Mouse (Mus musculus) liver, postnatal 0 days (tissue): ENCODE measurements at regions not wholly inside any gene's neighbourhood (a gene's known extent, or its start where the extent isn't known, plus 50 kb on each side); places are given as distances from the start of the nearest gene placed in this dataset.
"Not testable (repeated sequence)": the region's sequence is repeated elsewhere in the genome, so short reads cannot be mapped to it uniquely, and the experiment has no call there.

Source experiments
- ATAC-seq: fragments of 200-750 bp; cut with Nextera tagmentation; 2 replicates; pipeline ENCODE4 v1.8.0; 2017; ENCODE audit warnings: mild to moderate bottlenecking, moderate library complexity
- DNase-seq: peaks from one replicate; pipeline ENCODE4 v3.0.0-alpha.2; 2016
- H3K27ac ChIP-seq: fragments of 300-500 bp; sonication (generic); 2 replicates; pipeline ENCODE4 v1.5.1; 2014; ENCODE audit warnings: antibody characterized with exemption, moderate library complexity, mild to moderate bottlenecking, low read depth
- H3K27me3 ChIP-seq: fragments of 300-500 bp; sonication (generic); 2 replicates; pipeline ENCODE4 v1.6.1; 2014; ENCODE audit warnings: low read length, control low read depth, mixed read lengths; ENCODE audit not compliant: insufficient read depth
- H3K36me3 ChIP-seq: fragments of 300-500 bp; sonication (generic); replicated peaks from 2 replicates; pipeline ENCODE4 v1.6.1; 2014; ENCODE audit warnings: mild to moderate bottlenecking, control low read depth, low read length, moderate library complexity, mixed read lengths; ENCODE audit not compliant: insufficient read depth
- H3K4me1 ChIP-seq: fragments of 300-500 bp; sonication (generic); 2 replicates; pipeline ENCODE4 v1.6.1; 2014; ENCODE audit warnings: antibody characterized with exemption, mild to moderate bottlenecking, control low read depth; ENCODE audit not compliant: insufficient read depth
- H3K4me2 ChIP-seq: fragments of 300-500 bp; sonication (generic); 2 replicates; pipeline ENCODE4 v1.6.1; 2014; ENCODE audit warnings: low read depth, mild to moderate bottlenecking, low read length, moderate library complexity, mixed read lengths
- H3K4me3 ChIP-seq: fragments of 300-500 bp; sonication (generic); 2 replicates; pipeline ENCODE4 v1.5.1; 2014; ENCODE audit warnings: low read depth, low read length
- H3K9ac ChIP-seq: fragments of 300-500 bp; sonication (generic); replicated peaks from 2 replicates; pipeline ENCODE4 v1.6.1; 2014; ENCODE audit warnings: mild to moderate bottlenecking, moderate library complexity
- H3K9me3 ChIP-seq: fragments of 300-500 bp; sonication (generic); 2 replicates; pipeline ENCODE4 v1.6.1; 2016; ENCODE audit warnings: mild to moderate bottlenecking, control low read depth, low read length, mixed read lengths
- CTCF ChIP-seq: sonication (generic); IDR thresholded peaks from 2 replicates; pipeline ENCODE4 v1.5.1; 2016; ENCODE audit warnings: antibody characterized with exemption, low read depth
- EP300 ChIP-seq: IDR thresholded peaks from 2 replicates; pipeline ENCODE4 v1.6.1; 2016; ENCODE audit warnings: antibody characterized with exemption, low read depth, mild to moderate bottlenecking
- WGBS: fragments of 180-500 bp; shearing (Covaris S2); extraction: QIAGEN DNeasy Blood & Tissue Kit; methylation state at CpG from one replicate; pipeline ENCODE4 v1.1.7; 2014; ENCODE audit not compliant: insufficient replicate concordance; 5-methylcytosine and 5-hydroxymethylcytosine counted together

DNA sequence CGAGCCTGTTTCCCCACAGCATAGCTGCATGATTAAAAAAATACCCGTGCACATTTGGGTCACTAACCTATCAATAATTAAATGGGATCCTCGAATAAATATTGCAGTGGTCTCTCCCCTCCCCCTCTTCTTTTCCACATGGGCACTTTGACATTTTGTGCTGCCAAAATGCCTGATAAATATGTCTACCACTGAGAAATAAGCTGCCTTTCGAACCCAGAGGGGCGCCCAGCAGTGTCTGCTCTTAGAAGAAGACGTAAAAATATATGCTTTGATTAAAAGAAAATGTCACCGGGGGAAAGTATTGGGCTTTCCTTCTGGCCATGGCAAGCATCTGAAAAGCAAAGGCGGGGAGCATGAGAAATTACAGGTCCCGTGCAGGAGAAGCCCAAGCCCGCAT lies 152.6 kb upstream of the Frmd4a start:
- TF ChIP-seq CTCF (no peak), EP300 (no peak)
- Histone ChIP-seq H3K4me3 (no peak overlapping the region), H3K9me3 (no peaks in the 10 kb centered on the region), H3K9ac (no peak overlapping the region), H3K36me3 (no peaks in the 10 kb centered on the region), H3K27ac (no peak overlapping the region), H3K4me2 (no peak overlapping the region), H3K4me1 (no peaks in the 10 kb centered on the region), H3K27me3 (no peaks in the 10 kb centered on the region)
- ATAC-seq (no peak), DNase-seq (no peak)
- WGBS, result 73% methylated on average over 10 of the region's 10 CpGs

DNA sequence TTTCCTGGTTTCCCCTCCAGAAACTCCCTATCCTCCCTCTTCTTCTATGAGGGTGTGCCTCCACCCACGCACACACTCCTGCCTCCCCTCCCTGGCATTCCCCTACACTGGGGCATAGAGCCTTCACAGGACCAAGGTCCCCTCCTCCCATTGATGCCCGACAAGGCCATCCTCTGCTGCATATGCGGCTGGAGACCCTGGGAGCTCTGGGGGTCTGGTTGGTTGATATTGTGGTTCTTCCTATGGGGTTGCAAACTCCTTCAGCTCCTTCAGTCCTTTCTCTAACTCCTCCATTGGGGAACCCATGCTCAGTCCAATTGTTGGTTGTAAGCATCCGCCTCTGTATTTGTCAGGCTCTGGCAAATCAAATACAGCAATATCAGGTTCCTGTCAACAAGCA lies 150.8 kb upstream of the Frmd4a start:
- ATAC-seq, H3K27ac ChIP-seq: not testable (repeated sequence)

GRCm38 (mm10) chr2:3869701-3870100 lies 147.8 kb upstream of the Frmd4a start:
- ATAC-seq (no peak), DNase-seq (no peak)
- WGBS, result 72% methylated on average over 1 of the region's 1 CpGs
- no peaks in the 10 kb centered on the region for H3K9me3 ChIP-seq
- H3K4me3 ChIP-seq, result no peak overlapping the region
- H3K4me2 ChIP-seq, result no peak overlapping the region
- TF ChIP-seq EP300, result no peak
- TF ChIP-seq CTCF, result no peak
- no peak overlapping the region for H3K9ac ChIP-seq
- H3K27ac ChIP-seq, result no peak overlapping the region
- no peaks in the 10 kb centered on the region for H3K36me3 ChIP-seq
- H3K27me3 ChIP-seq, result no peaks in the 10 kb centered on the region
- H3K4me1 ChIP-seq, result no peaks in the 10 kb centered on the region

More for the DNA sequence above, 150.8 kb upstream of the Frmd4a start:
- not testable (repeated sequence) for H3K9me3 ChIP-seq, H3K36me3 ChIP-seq, H3K9ac ChIP-seq, H3K4me2 ChIP-seq, H3K4me1 ChIP-seq, DNase-seq, H3K4me3 ChIP-seq, H3K27me3 ChIP-seq
- 75% methylated on average over 4 of the region's 4 CpGs for WGBS

GRCm38 (mm10) chr2:3871748-3872147 lies 145.8 kb upstream of the Frmd4a start:
- Histone ChIP-seq H3K4me1 (no peaks in the 10 kb centered on the region), H3K9me3 (no peaks in the 10 kb centered on the region), H3K36me3 (no peaks in the 10 kb centered on the region), H3K4me2 (no peak overlapping the region), H3K27me3 (no peaks in the 10 kb centered on the region), H3K27ac (no peak overlapping the region), H3K4me3 (no peak overlapping the region), H3K9ac (no peak overlapping the region)
- no peak for TF ChIP-seq EP300
- no peak for TF ChIP-seq CTCF
- 76% methylated on average over 3 of the region's 3 CpGs for WGBS
- ATAC-seq (no peak), DNase-seq (no peak)

DNA sequence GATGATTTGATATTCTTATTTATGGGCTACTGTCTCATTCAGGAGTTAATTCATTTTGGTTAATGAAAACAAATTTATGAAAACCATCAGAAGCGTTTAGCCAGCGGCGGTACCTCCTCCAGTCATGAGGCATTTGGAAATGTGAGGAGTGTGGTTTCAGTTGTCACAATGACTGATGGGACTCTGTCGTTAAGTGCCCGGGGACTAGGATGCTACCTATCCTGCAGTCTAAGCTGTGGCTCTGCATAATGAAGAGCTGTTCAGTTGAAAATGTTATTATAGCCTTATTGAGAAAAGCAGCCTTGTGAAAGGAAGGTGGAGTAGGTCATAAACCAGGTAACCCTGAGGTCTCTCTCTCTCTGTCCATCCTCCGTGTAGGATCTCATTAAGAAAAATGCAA lies 130.5 kb upstream of the Frmd4a start:
- Histone ChIP-seq H3K27ac (no peak overlapping the region), H3K27me3 (no peaks in the 10 kb centered on the region)
- 58% methylated on average over 6 of the region's 6 CpGs for WGBS

GRCm38 (mm10) chr2:3887845-3888433 lies 129.6 kb upstream of the Frmd4a start:
- Histone ChIP-seq H3K4me2 (no peak overlapping the region), H3K9me3 (no peaks in the 10 kb centered on the region), H3K27me3 (no peaks in the 10 kb centered on the region), H3K4me3 (no peak overlapping the region), H3K9ac (no peak overlapping the region), H3K4me1 (no peaks in the 10 kb centered on the region), H3K27ac (no peak overlapping the region), H3K36me3 (no peaks in the 10 kb centered on the region)
- ATAC-seq, result no peak
- WGBS, result 68% methylated on average over 14 of the region's 14 CpGs
- TF ChIP-seq CTCF (no peak), EP300 (no peak)
- no peak for DNase-seq

More for the DNA sequence above, 130.5 kb upstream of the Frmd4a start:
- Histone ChIP-seq H3K4me1 (no peaks in the 10 kb centered on the region), H3K36me3 (no peaks in the 10 kb centered on the region), H3K4me3 (no peak overlapping the region), H3K9me3 (no peaks in the 10 kb centered on the region), H3K4me2 (no peak overlapping the region), H3K9ac (no peak overlapping the region)
- TF ChIP-seq CTCF, result no peak
- TF ChIP-seq EP300, result no peak
- DNase-seq (no peak), ATAC-seq (no peak)

- TF ChIP-seq EP300 (no peak), CTCF (no peak)
- no peak for DNase-seq
- no peaks in the 10 kb centered on the region for H3K27me3 ChIP-seq
- no peaks in the 10 kb centered on the region for H3K36me3 ChIP-seq
- no peak overlapping the region for H3K4me2 ChIP-seq
- H3K4me3 ChIP-seq, result no peak overlapping the region
- ATAC-seq, result no peak
- WGBS, result 84% methylated on average over 3 of the region's 3 CpGs
- H3K4me1 ChIP-seq, result no peaks in the 10 kb centered on the region
- H3K9me3 ChIP-seq, result no peaks in the 10 kb centered on the region
- no peak overlapping the region for H3K27ac ChIP-seq
- H3K9ac ChIP-seq, result no peak overlapping the region
These were observed 128.1 kb upstream of the Frmd4a start for GRCm38 (mm10) chr2:3889381-3889780.
